Mouse (Mus musculus) kidney, adult 2 months (tissue): ENCODE data around the gene Fgfbp1. TPM values are rescaled to one million over a fixed set of nuclear protein-coding genes. Genes with fewer than 3 reads are reported as not detected.

Source experiments
- DNase-seq: peaks from one replicate; pipeline ENCODE4 v3.0.0; 2021
- H3K27ac ChIP-seq: fragments of 200-500 bp; 2 replicates; pipeline ENCODE4 v1.5.1; 2012; ENCODE audit warnings: low read depth, low read length, control low read depth, inconsistent platforms; ENCODE audit not compliant: insufficient read depth
- H3K27me3 ChIP-seq: fragments of 200-500 bp; replicated peaks from 2 replicates; pipeline ENCODE4 v1.6.1; 2012; ENCODE audit warnings: mild to moderate bottlenecking, moderate library complexity, low read length, inconsistent platforms; ENCODE audit not compliant: control insufficient read depth, insufficient read depth
- H3K36me3 ChIP-seq: fragments of 200-500 bp; 2 replicates; pipeline ENCODE4 v1.6.1; 2012; ENCODE audit warnings: mild to moderate bottlenecking, moderate library complexity, low read length, inconsistent platforms; ENCODE audit not compliant: control insufficient read depth, insufficient read depth
- H3K4me1 ChIP-seq: fragments of 200-500 bp; 2 replicates; pipeline ENCODE4 v1.6.1; 2011; ENCODE audit warnings: low read length; ENCODE audit not compliant: control insufficient read depth, insufficient read depth
- H3K4me3 ChIP-seq: fragments of 200-500 bp; 2 replicates; pipeline ENCODE4 v1.5.1; 2011; ENCODE audit warnings: mild to moderate bottlenecking, low read depth, low read length, control low read depth; ENCODE audit not compliant: insufficient read depth
- CTCF ChIP-seq: fragments of 200-500 bp; conservative IDR thresholded peaks from 2 replicates; pipeline ENCODE4 v1.5.1; 2011; ENCODE audit warnings: low read depth, mild to moderate bottlenecking, control low read depth, low read length, moderate library complexity, mixed read lengths; ENCODE audit not compliant: insufficient read depth, insufficient read length
- POLR2A ChIP-seq: fragments of 200-500 bp; IDR thresholded peaks from one replicate; pipeline ENCODE4 v1.6.1; 2011; ENCODE audit warnings: low read depth, low read length, control low read depth
- WGBS: fragments of 180-500 bp; shearing (Covaris S2); methylation state at CpG from one replicate; pipeline ENCODE4 v1.1.7; 2018; 5-methylcytosine and 5-hydroxymethylcytosine counted together
- polyA plus RNA-seq: library from polyadenylated mRNA; depleted of rRNA; stranded (reverse); fragments of >200 nt; gene quantifications from 2 replicates; pipeline ENCODE4 v1.2.3, GENCODE M21; 2012; rRNA removed

Fgfbp1 gene
- polyA plus RNA-seq, 1 experiment: 3.7 TPM

DNA sequence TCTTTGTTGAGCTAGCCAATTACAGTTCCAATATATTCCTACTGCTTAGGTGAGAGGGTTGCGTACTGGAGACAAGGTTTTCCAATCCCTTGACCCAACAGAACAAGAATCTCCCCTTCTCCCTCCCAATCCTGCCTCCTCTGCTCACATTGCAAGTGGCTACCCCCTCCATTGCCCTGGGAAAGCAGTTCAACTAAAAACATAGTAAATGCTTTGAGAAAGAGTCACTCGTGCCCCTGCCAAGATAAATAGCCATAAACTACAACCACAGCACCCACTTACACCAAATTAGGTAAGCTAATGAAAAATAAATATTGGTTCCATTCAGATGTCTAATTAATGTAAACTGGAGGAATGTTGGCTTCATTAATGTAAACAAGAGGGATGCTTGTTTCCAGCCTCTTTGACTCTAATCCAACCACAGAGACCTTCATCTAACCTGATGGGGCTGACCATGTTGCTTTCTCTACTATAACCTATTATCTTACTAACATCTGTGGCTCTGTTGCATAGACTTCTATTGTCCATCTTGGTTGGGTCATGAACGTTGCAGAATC lies 21.6 kb downstream of the Fgfbp1 start:
- no peaks in the 10 kb centered on the region for H3K36me3 ChIP-seq
- WGBS: 74% methylated on average over 3 of the region's 3 CpGs
- H3K4me3 ChIP-seq: no peak overlapping the region
- no peaks in the 10 kb centered on the region for H3K27me3 ChIP-seq
- TF ChIP-seq POLR2A (no peak), CTCF (no peak)
- no peak for DNase-seq
- no peaks in the 10 kb centered on the region for H3K4me1 ChIP-seq
- no peak overlapping the region for H3K27ac ChIP-seq

DNA sequence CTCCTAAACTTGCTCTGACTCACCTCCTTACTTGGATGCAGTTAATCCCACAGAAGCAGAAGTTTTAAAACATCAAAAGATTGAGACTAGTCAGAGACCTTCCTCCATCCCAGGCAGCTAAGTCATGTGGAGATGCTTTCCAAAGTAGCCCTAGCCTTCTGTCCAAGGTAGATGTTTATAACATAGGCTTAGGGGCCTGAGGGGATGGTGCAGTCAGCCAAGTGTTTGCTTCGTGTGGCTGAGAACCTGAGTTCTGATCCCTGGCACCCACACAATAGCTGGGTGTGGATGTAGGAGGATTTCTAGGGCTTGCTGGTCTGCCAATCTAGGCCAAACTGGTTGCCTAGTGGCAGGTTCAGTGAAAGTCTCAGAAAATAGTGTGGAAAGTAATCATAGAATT lies 28.3 kb downstream of the Fgfbp1 start:
- WGBS: 61% methylated on average over 1 of the region's 1 CpGs
- DNase-seq: no peak
- TF ChIP-seq CTCF (no peak), POLR2A (no peak)
- no peak overlapping the region for H3K4me3 ChIP-seq
- no peaks in the 10 kb centered on the region for H3K4me1 ChIP-seq
- no peak overlapping the region for H3K27ac ChIP-seq
- H3K36me3 ChIP-seq: no peaks in the 10 kb centered on the region
- no peaks in the 10 kb centered on the region for H3K27me3 ChIP-seq

DNA sequence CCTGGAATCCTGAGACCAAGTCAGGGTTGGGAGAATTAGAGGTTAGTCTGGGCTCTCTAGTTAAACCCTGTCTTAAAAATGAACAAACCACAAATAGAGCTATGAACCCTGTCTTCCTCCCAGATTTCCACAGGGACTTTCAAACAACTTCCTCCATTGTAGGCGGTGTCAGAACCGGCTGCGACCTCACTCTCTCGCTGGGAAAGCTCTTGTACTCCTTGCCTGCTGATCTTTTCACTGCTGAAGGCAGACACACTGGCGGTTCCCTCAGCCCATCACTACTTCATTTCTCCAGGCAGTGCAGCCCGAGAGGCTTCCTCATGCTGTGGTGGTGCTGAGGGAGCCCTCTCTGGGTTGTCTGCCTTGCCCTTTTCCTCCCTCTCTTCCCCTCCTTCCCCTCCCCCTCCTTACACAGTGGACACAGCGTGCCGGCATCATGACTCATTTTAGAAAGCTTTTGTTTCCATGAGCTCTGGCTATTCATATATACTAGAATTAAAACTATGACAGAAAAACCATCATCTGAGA lies 32.8 kb downstream of the Fgfbp1 start:
- Histone ChIP-seq H3K4me3 (peak overlapping the region; percentile 9; the same call in 1 of the 2 replicates), H3K27ac (peak overlapping the region; percentile 64)
- 15% methylated on average over 8 of the region's 8 CpGs for WGBS

DNA sequence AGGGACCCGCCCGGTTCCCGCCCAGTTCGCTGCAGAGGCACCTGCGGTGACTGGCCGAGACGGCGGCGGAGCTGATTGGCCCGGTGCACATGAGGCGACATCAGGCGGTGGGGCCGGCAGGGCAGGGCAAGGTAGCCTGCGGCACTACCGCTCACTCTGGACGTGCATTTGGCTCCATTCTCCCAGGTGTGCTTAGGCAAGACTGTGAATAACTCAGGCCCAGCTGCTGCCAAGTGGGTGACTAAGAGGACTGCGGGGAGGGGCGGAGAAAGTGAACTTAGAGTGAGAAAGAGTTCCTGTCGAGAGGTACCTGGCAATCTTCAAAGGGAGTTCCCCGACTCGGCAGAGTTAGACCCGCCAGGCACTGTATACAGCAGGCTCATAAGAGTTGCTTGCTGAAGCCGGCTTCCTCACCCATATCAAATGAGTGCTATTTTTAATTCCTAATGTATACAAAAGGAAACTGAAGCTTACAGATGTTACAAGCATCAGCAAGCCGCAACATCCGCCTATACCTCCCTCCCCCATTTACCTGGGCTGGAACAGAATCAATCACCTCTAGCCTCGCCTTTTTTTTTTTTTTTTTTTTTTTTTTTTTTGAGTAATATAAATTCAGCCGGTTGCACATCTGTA lies 33.4 kb downstream of the Fgfbp1 start:
- H3K27me3 ChIP-seq: no peaks in the 10 kb centered on the region
- H3K27ac ChIP-seq: peak overlapping the region; percentile 31; the same call in 1 of the 2 replicates
- no peaks in the 10 kb centered on the region for H3K36me3 ChIP-seq
- H3K4me1 ChIP-seq: no peaks in the 10 kb centered on the region
- peak overlapping the region; percentile 9 for H3K4me3 ChIP-seq
- no peak for TF ChIP-seq POLR2A
- no peak for TF ChIP-seq CTCF
- DNase-seq: peak; percentile 87
- 7% methylated on average over 27 of the region's 27 CpGs for WGBS

More for the DNA sequence above, 32.8 kb downstream of the Fgfbp1 start:
- no peaks in the 10 kb centered on the region for H3K4me1 ChIP-seq
- H3K27me3 ChIP-seq: no peaks in the 10 kb centered on the region
- DNase-seq: peak; percentile 27
- TF ChIP-seq CTCF: no peak
- no peak for TF ChIP-seq POLR2A
- H3K36me3 ChIP-seq: no peaks in the 10 kb centered on the region

DNA sequence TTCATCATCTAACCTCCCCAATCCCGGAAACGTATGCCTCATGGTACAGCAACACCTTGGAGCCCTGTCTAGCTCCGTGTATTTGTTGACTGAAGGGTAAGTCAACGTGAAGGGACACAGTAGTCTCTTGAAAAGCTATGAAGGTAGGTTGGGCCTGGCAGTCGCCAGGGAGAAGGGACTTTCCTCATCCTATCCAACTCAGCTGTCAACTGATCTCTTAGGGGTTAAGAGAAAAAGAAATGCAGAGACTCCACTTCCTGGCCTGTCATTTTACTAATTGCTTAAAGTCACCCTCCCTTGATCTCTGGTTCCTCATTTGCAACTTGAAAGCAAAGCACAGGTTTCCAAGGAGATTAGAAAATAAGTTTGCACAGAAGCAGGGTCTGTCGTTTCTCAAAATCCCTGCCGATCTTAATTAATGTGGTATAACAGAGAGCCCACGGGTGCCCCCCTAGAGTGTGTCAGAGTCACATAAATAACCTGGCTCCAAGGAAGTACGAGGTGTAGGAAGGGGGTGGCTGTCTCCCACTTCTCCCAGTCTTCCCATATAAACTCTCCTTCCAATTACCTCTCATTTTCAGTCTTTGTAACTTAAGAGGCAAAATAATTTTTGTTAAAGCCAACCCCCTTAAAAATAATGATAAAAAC lies 34.1 kb downstream of the Fgfbp1 start:
- Histone ChIP-seq H3K4me3 (no peak overlapping the region), H3K27ac (no peak overlapping the region)

DNA sequence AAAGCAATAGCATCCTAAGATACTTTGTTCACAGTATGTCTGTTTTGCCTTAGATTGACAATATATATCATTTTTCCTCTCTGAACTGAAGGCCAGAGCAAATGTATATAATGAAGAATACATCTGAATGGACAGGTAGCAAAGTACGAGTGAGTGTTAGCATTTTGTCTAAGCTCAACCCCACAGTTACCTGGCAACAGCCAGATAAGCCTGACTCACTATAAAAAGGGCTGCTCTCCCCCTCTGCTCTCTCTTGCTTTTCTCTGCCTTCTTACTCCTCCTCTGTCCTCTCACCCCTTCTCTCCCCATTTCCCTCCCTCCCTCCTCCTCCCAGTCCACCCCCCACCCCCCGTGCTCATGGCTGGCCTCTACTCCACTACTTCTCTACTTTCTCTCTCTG lies 48.3 kb downstream of the Fgfbp1 start:
- Histone ChIP-seq H3K4me3 (no peak overlapping the region), H3K27me3 (no peaks in the 10 kb centered on the region), H3K36me3 (no peaks in the 10 kb centered on the region), H3K4me1 (no peaks in the 10 kb centered on the region), H3K27ac (no peak overlapping the region)
- no peak for DNase-seq
- WGBS: 43% methylated on average over 2 of the region's 2 CpGs
- no peak for TF ChIP-seq CTCF
- no peak for TF ChIP-seq POLR2A

More for the DNA sequence above, 34.1 kb downstream of the Fgfbp1 start:
- no peak for TF ChIP-seq CTCF
- no peak for TF ChIP-seq POLR2A
- no peak for DNase-seq
- Histone ChIP-seq H3K27me3 (no peaks in the 10 kb centered on the region), H3K36me3 (no peaks in the 10 kb centered on the region), H3K4me1 (no peaks in the 10 kb centered on the region)
- WGBS: 35% methylated on average over 9 of the region's 9 CpGs

Other genes with a start within 250 kb of the Fgfbp1 start
- gene Bst1, start 162.9 kb downstream of the Fgfbp1 start, polyA plus RNA-seq: 10.7 and 11.5 TPM in 2 replicates
- 28.0 and 32.5 TPM in 2 replicates for gene Fbxl5, start 160.1 kb downstream of the Fgfbp1 start, polyA plus RNA-seq
- 6.1 and 7.9 TPM in 2 replicates for gene Cd38, start 113.2 kb downstream of the Fgfbp1 start, polyA plus RNA-seq
- 0.47 and 0.50 TPM in 2 replicates for gene Gm7879, start 68.6 kb downstream of the Fgfbp1 start, polyA plus RNA-seq
- gene Prom1, start 120.3 kb upstream of the Fgfbp1 start, polyA plus RNA-seq: 53.6 and 67.6 TPM in 2 replicates
- gene Tapt1, start 244.8 kb upstream of the Fgfbp1 start, polyA plus RNA-seq: 23.6 and 29.0 TPM in 2 replicates